Mouse (Mus musculus): ENCODE data around the gene Zfp784.

DNA sequence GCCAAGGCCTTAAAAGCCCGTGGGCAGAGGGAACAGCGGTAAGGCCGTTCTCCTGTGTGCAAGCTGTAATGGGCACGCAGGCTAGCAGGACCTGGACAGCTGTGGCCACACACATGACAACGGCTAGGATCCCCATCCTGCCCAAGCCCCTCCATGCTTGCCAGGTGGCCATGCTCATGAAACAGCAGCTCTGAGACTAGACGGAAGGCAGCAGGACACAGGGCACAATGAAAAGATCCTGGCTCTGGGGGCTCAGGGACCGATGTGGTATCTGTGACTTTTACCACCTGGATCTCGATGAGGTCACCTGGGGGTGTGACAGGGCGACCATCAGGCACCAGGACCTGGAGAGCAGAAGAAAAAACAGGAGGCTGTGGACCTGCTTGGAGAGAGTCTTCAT lies 2.1 kb downstream of the Zfp784 start:
- TF ChIP-seq POLR2A (IDR thresholded peaks at IDR 0.05; ENCODE audit: extremely low read depth, insufficient read depth, low read length): no peak
- no peak for TF ChIP-seq CTCF (IDR thresholded peaks at IDR 0.05; ENCODE audit: low read depth, low read length)

Data from liver, adult 2 months (tissue).